Mouse (Mus musculus) kidney, adult 9 months (tissue): ENCODE data around the gene Phf21a.
"Not testable (repeated sequence)": the region's sequence is repeated elsewhere in the genome, so short reads cannot be mapped to it uniquely, and the experiment has no call there.

Experiments
- DNase-seq: peaks from one replicate; pipeline ENCODE4 v3.0.0; 2022

Phf21a gene

DNA sequence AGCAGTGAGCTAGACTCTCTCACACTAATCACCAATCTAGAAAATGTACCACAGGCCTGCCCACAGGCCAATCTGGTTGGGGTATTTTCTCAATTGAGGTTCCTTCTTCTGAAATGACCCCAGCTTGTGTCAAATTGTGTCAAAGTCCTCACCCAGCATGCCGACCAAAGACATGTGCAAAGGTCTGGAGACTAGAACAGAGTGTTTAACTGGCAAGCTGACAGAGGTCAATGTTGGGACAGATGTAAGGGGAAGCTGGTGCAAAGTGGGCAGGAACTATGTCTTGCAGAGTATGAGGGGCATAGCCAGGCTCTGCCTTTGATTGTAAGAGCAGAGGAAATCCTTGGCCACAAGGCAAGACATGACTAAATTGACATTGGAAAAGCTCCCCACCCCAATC is 7.2 kb upstream of the Phf21a start:
- DNase-seq, result peak; percentile 77

DNA sequence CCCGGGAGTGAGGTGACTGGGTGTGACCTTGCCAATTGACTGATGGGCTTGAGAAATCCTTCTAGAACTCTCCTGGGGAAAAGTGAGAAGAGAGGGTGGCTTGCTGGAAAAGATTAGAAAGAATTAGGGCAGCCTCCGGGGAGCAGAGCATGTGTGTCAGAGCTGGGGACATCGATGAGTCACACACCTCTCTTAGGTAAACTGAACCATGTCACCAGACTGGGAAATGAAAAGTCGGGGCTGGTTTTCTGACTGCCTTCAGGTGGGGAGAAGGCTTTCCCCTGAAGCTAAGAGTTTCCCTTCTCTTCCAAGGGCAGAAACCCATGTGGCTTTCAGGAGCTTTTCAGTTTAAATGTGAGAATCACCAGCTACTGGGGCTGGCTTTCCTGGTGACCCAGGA is 5.9 kb upstream of the Phf21a start:
- DNase-seq, result no peak

DNA sequence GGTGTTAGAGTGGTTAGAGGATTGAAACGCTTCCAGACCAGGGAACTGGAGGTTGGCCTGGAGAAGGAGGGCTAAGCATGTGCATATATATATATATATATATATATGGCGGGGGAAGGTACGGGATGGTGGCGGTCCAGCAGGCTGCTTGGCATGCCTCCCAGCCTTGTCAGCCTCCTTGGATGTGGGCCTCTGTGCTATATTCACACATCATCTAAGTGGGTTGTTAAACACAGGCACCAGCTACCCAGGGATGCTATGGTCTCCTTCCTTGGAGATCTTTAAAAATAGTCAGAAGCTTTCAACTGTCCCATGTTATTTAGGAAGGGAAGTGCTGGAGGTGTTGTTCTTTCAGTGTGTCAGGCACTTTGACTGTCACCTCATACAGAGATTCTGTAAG is 3.1 kb upstream of the Phf21a start:
- DNase-seq, result no peak

DNA sequence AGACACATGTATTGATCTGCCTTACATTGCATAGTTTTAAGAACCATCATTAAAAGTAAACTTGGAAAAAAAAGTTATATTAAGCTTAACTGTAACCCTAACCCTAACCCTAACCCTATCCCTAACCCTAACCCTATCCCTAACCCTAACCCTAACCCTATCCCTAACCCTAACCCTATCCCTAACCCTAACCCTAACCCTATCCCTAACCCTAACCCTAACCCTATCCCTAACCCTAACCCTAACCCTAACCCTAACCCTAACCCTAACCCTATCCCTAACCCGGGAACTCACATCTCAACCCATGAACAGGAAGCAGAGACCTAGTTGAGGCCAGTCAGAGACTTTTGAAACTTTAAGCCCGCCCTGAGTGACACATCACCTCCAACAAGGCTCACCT is 586 bp downstream of the Phf21a start:
- DNase-seq, result not testable (repeated sequence)

- DNase-seq, result no peak
Observed at GRCm38 (mm10) chr2:92094078-92094477, 1.2 kb downstream of the Phf21a start.

GRCm38 (mm10) chr2:92100768-92101167 is 7.9 kb downstream of the Phf21a start:
- DNase-seq, result no peak

- no peak for DNase-seq
Observed at GRCm38 (mm10) chr2:92124523-92124922, 31.6 kb downstream of the Phf21a start.

DNA sequence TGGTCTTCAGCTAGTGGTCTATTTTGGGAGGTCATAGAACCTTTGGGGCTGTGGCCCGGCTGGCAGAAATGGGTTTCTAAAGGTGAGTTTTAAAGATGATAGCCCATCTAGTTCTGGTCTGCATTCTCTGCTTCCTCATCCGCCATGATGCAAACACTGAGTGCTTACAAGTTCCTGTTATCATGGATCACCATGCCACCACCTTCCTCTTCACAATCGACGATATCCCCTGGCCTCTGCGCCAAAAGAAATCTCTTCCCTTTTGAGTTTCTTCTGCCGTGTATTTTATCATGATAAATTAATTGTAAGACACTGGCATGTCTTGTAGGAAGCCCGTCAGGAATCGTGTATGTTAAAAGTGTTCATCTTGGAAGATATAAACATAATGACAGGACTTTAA is 32.4 kb downstream of the Phf21a start:
- DNase-seq, result no peak

- DNase-seq, result no peak
Observed at GRCm38 (mm10) chr2:92130071-92130470, 37.2 kb downstream of the Phf21a start.

DNA sequence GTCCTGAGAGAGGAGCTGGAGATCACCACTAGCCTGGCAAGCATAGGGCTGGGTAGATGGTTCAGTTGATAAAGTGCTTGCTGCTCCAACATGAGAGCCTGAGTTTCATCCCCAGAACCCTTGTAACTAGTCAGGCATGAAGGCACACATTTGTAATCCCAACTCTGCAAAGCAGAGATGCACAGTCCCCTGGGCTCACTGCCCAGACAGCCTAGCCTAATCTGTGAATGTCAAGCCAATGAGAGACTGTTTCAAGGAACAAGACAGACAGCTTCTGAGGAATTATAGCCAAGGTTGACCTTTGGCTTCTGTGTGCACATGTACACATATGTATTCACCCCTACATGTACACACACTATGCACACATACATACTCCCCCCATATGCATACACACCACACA is 45.8 kb downstream of the Phf21a start:
- DNase-seq, result no peak

- peak; percentile 11 for DNase-seq
Observed at GRCm38 (mm10) chr2:92139365-92139764, 46.4 kb downstream of the Phf21a start.

DNA sequence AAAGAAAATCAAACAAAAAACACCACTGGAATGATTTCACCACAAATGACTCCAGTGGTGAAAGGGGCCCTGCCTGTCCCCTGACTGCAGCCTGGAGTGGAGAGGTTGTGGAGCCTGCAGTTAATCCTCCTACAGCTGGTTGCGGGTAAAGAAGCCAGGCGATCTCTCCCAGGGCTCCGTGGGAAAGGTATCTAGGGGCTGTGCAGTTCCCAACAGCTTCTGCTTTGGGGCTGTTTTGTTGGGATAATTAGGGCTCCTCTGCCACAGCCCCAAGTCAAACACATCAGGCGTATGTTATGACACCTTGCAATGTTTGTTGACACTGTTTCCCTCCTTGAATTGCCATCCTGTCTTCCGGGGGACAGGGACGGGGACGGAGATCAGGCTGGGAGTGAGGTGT is 47.5 kb downstream of the Phf21a start:
- DNase-seq, result no peak

GRCm38 (mm10) chr2:92141073-92141472 is 48.2 kb downstream of the Phf21a start:
- DNase-seq, result no peak

DNA sequence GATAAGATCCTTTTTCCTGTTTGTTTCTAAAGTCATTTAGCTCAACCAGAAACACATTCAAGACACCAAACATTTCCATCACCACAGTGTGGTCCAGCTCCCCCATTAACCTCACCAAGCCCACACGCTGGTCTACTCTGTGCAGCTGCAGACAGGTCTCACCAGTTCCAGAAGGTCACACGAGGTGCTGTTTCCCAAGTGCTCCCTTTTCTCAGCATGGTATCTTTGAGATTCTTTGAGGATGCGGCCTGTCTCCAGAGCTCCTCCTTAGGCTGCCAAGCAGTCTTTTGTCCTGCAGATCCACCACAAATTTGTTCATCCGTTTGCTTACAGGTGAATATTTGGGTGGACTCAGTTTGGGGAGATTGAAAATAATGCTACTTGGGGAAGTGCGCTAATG is 51.0 kb downstream of the Phf21a start:
- no peak for DNase-seq

DNA sequence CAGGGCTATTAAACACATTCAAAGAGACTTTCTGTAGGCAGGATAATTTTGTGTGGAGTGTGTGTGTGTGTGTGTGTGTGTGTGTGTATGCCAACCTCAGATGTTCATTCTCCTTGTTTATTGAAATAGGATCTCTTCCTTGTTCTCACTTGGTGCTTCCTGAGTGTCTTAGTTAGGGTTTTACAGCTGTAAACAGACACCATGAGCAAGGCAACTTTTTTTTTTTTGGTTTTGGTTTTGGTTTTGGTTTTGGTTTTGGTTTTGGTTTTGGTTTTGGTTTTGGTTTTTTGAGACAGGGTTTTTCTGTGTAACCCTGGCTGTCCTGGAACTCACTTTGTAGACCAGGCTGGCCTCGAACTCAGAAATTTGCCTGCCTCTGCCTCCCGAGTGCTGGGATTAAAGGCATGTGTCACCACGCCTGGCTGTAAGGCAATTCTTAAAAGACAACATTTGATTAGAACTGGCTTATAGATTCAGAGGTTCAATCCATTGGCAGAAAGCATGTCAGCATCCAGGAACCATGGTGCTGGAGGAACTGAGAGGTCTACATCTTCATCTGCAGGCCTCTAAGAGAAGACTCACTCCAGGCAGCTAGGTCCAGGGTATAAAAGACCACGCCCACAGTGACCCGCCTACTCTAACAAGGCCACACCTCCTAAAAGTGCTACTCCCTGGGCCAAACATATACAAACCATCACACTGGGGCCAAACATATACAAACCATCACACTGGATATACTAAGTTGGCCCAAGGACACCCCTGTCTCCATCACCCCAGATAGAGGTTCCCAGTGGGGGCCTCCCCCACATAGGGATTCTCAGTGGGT is 55.2 kb downstream of the Phf21a start:
- DNase-seq, result not testable (repeated sequence)

- no peak for DNase-seq
Observed at GRCm38 (mm10) chr2:92164291-92164690, 71.4 kb downstream of the Phf21a start.

DNA sequence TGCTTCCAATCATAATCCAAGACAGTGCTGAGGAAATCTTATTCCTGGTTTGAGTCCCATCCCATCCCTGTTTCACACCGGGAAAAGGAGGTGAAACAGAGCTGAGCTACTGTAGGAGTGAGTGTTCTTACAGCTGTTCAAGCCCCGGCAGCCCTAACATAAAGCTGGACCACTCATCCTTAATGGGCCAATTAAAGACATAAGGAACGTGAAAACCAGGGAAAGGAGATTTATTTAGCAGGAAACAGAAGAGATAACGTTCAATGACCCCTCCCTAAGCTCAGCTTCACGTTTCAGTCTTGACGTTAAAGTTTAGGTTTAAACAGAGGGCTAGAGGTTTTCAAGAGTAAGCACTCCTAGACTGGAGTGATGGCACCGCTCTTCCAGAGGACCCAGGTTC is 74.0 kb downstream of the Phf21a start:
- DNase-seq, result no peak

DNA sequence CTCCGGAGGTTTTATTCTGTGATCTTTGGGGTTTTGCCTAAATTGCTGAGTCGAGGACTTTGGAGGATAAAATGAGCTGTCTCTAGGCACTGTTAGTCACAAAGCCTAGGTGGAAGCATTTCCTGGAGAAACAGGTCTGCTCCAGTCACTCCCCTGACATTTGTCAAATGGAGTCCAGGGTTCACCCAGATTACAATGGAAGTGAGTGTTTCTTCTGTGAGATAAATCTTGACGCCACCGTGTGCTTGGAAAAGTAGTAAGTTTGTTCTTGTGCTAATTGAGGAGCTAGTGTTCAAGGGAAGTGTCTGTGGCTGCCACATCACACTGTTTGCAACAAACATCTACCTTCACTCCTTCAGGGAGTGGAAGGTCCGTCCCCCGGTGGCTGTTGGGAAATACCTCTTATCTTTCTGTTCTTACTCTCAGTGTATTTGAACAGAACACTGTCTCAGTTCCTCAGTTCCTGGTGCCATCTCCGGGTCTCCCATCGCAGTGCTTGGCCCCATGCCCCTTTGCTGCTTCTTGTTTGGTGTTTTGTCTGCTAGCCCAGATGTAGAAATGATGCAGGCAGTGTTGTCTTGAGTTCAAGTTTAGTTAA is 78.2 kb downstream of the Phf21a start:
- no peak for DNase-seq

DNA sequence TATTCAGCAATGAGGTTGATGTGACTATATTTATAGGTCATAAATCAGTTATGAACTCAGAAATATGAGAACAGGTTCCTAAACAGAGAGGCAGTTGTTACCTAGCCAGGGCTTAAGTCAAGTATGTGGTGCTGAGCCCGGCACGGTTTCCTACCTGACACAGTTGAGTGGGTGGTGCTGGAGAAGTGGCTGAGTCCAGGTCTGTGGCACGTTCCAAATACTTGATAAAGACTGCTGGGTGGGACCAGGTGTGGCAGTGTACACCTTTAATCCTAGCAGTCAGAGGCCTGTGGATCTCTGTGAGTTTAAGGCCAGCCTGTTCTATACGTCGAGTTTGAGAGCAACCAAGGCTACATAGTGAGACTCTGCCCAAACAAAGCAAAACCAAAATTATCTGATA is 79.4 kb downstream of the Phf21a start:
- no peak for DNase-seq

- DNase-seq, result no peak
Observed at GRCm38 (mm10) chr2:92173186-92173585, 80.3 kb downstream of the Phf21a start.

DNA sequence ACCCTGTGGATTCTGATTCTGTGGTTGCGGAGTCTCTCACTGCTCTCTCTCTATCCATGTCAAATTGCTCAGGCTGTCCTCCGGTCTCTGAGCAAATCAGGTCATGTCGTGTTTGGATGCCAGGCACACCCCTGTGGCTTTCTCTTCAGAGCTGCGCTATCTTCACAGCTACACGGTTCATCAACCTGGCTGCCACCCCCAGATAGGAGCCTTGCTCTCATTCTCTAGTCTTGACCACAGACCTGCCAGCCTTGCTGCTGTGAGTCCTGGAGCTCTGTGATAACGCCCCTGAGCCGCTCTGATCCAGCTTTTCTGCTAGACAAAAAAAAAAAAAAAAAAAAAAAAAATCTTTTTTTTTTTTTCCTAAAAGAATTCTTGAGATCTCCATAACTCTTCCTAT is 81.3 kb downstream of the Phf21a start:
- DNase-seq, result no peak

GRCm38 (mm10) chr2:92175002-92175401 is 82.1 kb downstream of the Phf21a start:
- no peak for DNase-seq

- DNase-seq, result no peak
Observed at GRCm38 (mm10) chr2:92176292-92176691, 83.4 kb downstream of the Phf21a start.

- no peak for DNase-seq
Observed at GRCm38 (mm10) chr2:92182146-92182756, 89.3 kb downstream of the Phf21a start.
